Mouse (Mus musculus) liver, postnatal 0 days (tissue): ENCODE results near the gene Gm26602.

Experiments
- CTCF ChIP-seq: sonication (generic); IDR thresholded peaks from 2 replicates; pipeline ENCODE4 v1.5.1; 2016; ENCODE audit warnings: antibody characterized with exemption, low read depth
- EP300 ChIP-seq: IDR thresholded peaks from 2 replicates; pipeline ENCODE4 v1.6.1; 2016; ENCODE audit warnings: antibody characterized with exemption, low read depth, mild to moderate bottlenecking

DNA sequence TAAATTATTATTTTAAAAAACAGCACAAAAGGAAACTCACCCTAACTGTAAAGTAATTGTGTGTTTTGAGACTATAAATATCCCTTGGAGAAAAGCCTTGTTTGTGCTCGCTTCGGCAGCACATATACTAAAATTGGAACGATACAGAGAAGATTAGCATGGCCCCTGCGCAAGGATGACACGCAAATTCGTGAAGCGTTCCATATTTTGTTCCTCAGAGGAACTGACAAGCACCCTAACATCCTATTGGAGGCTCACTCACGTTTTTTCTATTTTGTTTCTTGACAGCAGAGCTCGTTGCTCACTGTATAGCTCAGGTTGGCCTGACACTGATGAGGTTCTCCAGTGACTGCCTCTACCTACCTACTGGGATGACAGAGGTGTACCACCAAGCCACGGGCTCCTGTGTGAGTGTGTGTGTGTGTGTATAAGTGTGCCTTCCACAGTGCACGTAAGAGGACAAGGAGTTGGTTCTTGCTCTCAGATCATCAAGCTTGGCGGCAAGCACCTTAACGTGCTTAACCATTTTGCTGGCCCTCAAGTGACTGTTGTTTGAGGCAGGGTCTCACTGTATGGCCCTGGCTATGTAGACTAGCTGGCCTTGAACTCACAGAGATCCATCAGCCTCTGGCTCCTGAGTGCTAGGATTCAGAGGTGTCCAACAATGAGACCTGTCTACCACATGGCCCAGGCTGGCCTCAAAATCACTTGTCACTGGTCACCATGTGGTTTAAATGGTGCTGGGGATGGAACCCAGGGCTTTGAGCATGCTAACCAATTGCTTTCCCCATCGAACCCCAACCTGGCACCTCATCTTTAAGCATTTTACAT is 1.3 kb upstream of the Gm26602 start:
- TF ChIP-seq CTCF (no peak), EP300 (peak; percentile 56; the same call in 1 of the 2 replicates)
